14 mouse cellular contexts compared by ENCODE assay signal in the genomic region with DNA sequence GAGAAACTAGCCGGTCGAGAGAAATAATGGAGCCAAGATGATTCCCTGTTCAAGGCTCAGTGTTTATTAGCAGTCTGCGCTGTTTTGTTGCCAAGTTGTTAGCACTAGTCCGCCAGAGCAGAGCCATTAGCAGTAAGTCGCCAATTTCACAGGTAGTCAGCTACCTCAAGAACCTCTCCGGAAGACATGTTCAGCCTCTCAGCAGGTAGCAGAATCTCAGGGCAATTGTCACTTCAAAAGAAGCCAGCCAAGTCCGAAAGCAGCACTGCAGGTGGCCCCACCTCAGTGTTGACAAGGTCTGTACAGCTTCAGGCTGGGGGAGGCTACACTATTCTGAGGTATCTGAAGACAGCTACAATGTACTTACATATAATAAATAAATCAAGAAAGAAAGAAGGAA.
"Had no signal": no experiment of that assay in that cellular context is flagged by ENCODE, and none has a peak within 500 bp of the region (broad histone marks: within the 10 kb centered on the region; RNA-seq: fewer than 3 reads in every experiment).

No protein-coding gene starts in this region.

- H3K4me3 ChIP-seq: midbrain, embryonic 10.5 days; midbrain, embryonic 12.5 days; myocyte; neural tube, embryonic 12.5 days; stomach, embryonic 15.5 days had no signal

- H3K36me3 ChIP-seq: midbrain, embryonic 10.5 days; midbrain, embryonic 12.5 days; neural tube, embryonic 12.5 days; stomach, embryonic 15.5 days had no signal

- H3K9me3 ChIP-seq: midbrain, embryonic 12.5 days; neural tube, embryonic 12.5 days; stomach, embryonic 15.5 days had no signal

- H3K4me1 ChIP-seq: stomach, embryonic 15.5 days had no signal

- H3K9ac ChIP-seq: lung, embryonic 14.5 days; midbrain, embryonic 12.5 days; neural tube, embryonic 12.5 days; stomach, embryonic 15.5 days had no signal

- H3K27ac ChIP-seq: midbrain, embryonic 10.5 days; midbrain, embryonic 12.5 days; neural tube, embryonic 12.5 days; stomach, embryonic 15.5 days; stomach, postnatal 0 days had no signal

- DNase-seq: lung, adult 18-20 months; lung, embryonic 14.5 days; lung, postnatal 10 days; lung, postnatal 4 days; midbrain, embryonic 14.5 days; right cerebral cortex, postnatal 14 days; thymus, adult 2 months; thymus, postnatal 25 days had no signal
